Mouse (Mus musculus) testis, postnatal 10 days (tissue): ENCODE data around the gene Nrp2.
A peak's percentile ranks its signal among the peaks of the same experiment; 100 is the strongest.

ENCODE experiments used
- DNase-seq: peaks from one replicate; pipeline ENCODE4 v3.0.0; 2021; ENCODE audit warnings: low spot score

The Nrp2 gene

DNA sequence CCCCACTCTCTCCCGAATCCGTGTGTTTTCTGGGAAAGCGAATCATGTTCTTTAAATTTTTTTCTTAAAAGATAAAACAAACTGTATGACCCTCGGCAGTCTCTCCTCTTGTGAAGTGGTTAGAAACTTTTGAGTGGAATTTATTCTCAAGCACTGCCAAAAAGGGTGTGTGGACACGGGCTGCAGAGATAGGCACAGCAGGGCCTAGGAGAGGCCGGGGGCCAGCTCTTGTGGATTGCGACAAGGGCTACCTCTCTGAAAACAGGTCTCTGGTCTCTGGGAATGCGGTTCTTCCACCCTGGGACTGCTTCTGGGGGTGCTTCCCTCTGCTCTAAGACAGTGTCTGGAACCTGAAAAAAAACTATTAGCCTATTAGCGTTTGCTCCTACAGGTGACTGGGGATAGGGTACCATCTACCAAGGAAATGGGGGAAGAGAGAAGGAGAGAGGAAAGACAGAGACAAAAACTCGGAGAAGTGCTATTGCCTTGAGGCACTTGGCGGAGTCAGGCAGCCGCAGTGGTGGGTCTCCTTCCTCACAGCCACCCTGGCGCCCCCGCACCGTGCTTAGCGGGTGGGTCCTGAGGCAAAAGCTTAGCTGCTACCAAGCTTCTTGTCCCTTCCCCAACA, 1.9 kb downstream of the Nrp2 start:
- no peak for DNase-seq

DNA sequence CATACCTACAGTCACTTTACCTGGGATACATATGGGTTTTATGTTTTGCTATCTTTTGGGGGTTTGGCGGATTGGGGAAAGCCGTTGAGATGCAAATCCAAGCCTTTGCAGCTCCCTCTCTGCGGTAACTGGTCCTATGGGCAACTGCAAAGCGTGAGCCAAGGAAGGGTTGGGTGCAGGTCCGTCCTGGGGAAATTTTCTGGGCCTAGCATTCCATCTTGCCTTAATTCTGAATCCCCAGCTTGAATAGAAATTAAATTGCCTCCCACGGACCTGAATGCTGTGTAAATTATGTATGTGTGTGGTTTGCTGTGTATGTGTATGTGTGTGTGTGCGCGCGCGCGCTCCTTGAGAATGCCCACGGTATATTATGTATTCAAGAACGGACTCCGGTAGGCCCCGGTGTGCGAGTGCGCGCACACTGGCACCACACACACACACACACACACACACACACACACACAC, 2.5 kb downstream of the Nrp2 start:
- no peak for DNase-seq

DNA sequence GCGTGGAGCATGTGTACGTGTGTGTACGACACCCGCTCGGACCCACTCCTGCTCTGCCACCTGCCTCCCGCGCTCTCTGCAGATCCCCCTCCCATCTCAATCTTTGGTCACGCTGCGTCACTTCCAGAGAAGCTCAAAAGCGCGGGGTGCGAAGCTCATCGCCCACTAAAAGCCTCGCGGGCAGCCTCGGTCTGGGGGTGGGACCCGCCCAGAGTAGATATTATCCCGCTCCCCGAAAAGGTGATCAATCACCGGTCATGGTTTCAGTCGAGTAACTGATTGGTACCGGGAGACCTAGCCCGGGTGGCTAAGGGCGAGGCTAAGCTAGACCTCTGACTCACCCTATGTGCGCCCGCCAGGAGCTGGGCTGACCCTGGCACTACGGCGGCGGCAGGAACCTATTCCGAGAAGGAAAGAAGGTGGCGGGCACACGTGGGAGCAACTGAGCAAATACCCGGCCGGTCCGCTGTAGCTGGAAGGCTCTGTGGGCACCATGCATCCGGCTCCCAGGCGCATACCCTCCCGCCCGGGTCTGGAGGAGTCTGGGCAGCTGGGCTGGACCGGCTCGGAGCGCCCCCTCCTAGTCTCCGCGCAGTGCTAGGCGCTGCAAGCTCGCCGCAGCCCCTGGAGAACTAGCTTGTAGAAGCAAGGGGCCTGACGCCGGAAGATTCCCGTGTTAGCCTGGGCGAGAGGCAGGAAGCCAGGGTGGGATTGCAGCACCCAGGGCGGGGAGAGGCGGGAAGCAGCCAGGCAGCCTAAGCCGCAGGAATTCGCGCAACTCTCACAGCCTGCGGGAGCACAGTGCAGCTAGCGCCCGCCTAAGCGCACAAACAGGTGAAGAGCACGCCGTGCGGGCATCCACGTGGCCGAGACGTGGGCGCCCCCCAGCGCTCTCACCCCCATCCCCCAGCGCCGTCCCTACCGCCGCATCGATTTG, 3.3 kb downstream of the Nrp2 start:
- DNase-seq = peak; percentile 58

DNA sequence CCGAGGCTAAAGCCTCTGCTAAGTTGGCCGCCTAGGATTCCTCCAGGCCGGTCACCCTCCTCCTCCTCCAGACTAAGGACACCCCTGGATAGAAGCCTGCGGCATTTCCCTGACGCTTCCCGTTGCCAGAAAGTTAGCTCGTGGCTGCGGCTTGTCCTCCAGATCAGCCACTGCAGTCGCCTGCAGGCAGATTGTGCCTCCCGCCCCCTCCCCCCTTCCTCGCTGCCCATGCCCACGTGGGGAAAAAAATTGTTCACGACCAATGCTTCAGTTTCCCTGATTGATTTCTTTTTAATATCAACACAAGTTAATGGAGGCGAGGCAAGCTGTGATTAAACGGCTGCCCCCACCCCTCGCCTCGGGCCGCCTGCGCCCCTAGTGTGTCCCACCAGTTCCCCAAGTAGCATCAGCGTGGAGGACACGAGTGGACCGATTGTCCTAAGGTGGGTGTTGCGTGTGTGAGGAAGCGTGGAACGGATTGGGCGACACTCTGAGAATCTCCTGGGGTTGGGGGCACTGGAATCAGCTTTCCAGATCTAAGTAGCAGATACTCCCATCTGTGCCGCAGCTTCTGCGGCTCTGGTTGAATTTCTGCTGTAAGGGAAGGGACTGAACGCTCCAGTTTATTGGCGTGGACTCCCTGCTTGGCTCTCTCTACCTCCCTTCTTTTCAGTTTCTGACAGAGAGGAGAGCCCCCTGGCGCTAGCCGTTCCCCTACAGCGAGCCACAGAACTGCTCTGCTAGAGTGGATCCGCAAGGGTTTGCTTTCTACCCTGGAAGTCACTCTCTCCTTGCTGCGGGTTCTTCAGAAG, 4.2 kb downstream of the Nrp2 start:
- DNase-seq = peak; percentile 72

DNA sequence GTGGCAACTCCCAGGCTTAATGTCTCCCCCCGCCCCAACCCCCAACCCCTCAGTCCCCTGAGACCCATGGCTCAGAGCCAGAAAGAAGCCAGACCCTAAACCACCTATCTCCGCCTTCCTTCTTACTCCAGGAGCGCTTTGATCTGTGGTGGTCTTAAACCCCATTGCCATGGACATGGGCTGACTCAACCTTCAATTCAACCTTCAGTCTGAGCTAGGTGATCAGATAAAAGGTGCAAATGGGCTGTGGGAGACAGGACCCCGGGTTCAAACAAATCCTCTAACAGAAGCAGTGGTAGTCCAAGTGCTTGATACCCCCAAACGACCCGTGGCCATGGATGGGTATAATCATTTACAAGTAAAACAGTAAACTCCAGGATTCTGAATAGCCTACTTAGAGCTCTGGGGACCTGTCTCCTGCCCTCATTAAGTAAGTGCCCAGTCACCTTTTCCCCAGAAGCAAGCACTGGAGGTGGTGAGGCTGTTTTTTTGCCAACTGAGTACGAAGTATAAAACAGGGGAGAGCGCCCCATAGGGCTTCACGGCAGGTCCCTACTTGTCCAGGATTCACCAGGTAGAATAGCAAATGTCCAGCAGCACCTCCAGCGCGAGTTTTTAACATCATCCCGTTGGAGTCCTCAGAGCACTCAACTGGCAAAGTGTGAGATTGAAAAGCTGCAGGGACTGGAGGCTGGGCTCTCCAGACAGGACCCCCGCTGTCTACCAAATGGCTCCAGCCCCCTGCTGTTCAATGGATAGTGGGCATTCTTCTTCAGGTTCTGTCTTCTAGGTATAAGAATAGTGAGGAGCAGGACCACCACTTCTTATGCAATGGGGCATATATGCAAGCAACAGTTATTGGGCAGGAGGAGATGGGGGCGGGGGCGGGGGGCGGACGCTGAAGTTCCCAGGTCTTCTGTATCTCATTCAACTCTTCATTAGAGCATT, 5.1 kb downstream of the Nrp2 start:
- DNase-seq = no peak

DNA sequence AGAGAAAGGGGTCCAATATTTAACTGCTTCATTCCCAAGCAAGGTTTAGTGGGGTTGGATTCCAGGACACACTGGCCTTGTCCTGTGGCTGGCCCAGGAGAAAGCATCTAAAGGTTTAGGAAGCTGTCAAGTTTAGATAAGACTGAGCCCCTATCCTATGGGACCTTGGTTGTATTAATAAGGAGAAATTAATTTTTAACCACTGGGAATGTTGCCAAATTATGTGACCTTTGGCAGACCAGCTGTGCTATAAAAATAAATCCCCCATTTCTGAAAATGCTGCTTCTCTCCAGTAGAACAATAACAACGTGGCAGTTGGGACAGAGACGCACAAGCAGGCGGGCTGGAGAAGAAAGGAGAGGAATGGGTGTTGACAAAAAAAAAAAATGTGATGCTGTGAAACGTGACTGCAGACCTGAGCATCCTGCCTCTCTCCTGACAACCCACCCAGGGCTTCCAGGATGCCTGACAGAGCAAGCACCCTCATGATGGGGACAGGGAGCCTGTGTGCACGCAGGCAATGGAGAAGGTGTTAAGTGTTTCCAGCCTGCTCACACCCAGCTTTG, 6.8 kb downstream of the Nrp2 start:
- DNase-seq = no peak

DNA sequence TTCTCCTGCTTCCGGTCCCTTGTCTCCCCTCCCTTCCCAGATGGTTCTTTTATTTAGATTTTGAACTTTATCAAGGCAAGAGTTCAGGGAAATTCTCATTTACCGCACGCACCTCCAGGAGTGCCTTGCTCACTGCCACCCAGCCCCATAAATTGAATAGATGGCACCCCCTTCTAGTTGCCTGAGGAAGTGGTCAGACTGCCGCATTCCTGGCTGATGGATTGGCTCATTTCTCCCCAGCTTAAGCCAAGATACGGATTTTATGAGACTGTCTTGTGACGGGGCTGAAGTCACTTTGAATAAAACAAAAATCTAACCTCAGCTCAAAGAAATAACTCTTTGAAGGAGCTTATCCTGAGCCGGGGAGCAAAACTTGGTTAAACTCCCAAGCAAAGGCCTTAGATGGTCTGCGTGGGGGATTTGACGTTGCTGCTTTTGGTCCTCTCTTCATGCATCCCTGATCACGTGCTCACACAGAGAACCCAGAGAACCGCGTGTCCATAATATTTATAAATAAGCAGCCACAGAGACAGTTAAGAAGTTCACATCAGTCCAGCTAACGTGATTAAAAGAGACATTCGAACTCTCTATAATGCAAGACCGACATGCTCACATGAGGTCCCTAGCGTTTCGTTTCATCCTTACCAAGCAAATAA, 10.1 kb downstream of the Nrp2 start:
- DNase-seq = no peak

DNA sequence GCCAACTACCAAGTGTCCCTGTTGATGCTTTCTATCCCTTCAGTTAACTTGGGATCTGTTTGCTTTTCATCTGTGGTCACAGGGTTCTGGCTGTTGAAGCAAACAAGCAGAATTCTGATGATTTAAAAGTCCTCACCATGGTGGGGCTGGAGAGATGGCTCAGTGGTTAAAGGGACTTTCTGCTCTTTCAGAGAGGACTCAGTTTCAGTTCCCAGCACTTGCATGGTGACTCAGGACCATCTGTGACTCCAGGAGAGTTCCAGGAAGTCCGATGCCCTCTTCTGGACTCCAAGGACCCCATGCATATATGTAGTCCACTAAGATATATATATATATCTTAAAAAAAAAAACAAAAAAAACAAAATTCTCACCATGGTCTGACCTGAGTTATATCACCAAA, 11.9 kb downstream of the Nrp2 start:
- no peak for DNase-seq

DNA sequence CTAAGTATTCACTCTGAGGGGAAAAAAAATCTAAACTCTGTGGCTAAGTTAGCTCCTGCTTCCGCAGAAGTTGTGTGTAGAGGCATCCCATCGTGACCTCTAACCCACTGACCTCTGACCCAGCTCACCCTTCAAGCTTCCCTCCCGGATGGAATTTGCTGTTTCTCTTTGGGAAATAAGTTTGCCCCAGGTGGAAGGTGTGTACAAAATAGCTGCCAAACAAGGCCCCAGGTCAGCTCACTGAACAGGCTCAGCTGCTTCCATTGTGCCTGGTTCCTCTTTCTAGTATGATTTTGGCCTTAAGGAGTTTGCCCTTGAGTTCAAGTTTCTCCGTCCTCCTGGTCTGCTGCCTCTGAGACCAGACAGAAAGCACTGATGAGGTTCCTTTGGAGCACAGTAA, 12.6 kb downstream of the Nrp2 start:
- DNase-seq = no peak

DNA sequence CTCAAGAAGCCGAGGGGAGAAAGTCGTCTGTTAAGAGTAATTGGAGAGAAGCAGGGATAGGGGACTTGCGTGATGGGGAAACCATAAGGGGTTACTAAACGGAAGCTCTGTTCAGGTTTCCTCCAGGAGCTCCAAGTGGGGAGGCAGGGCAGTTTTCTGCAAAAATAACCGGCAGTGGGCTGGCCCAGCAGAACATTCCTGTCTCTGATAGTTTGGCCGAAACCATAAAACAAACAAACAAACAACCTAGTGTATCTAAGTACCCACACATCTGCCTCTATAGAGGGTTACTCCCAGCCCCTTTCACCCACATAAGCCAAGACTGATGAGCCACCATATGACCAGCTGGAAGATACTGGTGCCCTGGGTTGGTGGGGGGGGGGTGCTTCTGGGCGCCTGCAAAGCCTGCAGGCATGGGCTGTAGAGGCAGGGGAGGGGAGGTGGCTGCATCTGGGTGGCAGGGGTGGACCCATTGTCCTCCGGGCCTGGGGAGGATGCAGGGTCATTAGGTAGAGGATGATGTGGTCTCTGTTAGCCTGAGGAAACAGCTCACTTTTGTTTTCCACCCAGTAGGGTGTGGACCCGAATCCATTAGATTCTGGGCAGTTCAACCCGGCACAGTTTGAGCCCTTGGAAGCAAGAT, 13.9 kb downstream of the Nrp2 start:
- no peak for DNase-seq

DNA sequence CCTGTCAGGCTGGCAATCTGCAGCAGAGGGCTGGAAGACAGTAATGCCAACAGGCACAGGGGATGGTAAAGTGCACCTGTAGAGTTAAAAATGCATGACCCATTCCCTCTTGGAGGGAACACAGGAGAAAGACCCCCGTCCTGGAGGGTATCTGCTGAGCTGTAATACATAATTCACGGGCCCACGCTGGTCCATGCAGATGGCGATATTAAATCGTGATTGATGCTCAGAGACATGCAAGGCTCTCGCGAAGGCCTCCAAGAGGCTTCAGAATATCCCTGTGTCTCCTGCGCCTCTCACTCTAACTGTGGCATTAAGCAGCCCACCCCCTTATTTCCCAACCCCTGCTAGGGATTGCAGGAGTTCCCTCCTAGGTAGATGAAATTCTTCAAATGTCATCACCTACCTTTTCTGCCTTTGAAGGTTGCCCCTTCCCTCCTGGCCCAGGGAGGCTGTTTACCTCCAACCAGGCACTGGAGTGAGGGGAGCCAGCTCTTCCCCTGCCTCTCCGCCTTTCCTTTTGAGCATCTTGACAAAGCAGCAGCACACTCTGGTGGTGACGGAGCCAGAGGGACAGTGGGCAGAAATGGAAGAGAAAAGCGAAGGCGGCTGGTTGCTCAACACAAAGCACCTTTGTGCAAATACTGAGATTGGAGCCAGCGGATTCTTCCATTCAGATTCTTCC, 14.6 kb downstream of the Nrp2 start:
- DNase-seq = no peak

DNA sequence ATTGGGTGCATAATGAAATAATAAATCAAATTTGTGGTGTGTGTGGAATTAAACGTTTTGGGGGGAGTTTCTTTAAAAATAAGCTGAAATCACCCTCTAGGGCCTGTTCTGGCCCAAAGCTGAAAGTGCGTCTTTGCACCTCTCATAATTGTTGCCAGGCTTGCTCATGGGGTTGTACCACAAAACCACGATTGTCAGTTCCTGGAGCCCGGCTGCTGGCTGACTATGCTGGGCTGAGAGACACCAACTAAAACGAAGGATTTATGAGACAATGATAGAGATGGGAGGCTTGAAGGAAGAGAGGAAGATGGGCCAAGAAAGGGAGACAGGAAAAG, 15.1 kb downstream of the Nrp2 start:
- DNase-seq = no peak

DNA sequence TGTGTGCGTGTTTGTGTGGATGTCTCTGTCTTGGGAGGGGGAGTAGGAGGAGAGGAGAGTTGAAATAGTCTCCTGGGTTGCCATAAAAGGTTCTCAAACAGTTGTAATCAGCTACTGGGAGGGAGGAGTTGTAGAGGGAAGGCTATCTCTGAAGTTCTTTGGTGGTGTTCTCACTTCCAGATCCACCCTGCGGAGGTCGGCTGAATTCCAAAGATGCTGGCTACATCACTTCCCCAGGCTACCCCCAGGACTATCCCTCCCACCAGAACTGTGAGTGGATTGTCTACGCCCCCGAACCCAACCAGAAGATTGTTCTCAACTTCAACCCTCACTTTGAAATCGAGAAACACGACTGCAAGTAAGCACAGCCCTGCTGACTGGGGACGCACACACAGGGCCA, 15.7 kb downstream of the Nrp2 start:
- DNase-seq = no peak

DNA sequence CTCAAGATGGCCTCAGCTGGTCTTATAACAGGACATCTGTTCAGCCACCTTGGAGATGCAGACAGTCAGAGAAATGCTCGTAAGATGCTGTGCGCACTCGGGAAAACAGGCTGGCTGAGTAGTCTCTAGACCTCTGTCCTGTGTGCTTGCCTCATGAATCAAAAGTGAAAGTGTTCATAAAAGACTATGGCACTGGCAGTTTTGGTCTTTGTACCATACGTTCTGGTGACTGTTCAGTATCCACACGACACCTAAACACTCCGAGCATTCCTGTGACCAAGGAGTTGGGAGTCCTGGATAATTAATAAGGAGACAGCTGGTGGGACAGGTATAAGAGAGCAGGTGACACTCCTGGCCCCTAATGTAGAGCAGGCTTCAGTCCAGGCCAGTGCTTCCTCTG, 16.7 kb downstream of the Nrp2 start:
- no peak for DNase-seq

DNA sequence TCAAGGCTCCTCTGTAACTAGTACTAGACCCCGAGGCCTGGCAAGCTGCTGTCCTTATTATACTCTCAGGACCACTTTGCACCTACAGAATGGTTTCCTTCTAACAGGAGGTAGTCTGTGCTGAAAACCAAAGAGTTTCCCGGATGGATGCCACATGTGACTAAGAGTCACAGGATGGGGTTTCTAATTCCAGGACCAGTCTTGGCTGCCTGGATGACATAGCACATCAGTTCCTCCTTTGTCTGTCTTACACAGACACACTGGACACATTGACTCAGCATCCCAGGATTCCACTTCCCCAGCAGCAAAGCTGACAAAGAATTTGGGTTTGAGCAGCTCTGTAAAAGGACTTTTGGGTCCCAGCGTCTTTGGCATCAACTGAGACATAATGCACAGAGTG, 17.1 kb downstream of the Nrp2 start:
- no peak for DNase-seq

DNA sequence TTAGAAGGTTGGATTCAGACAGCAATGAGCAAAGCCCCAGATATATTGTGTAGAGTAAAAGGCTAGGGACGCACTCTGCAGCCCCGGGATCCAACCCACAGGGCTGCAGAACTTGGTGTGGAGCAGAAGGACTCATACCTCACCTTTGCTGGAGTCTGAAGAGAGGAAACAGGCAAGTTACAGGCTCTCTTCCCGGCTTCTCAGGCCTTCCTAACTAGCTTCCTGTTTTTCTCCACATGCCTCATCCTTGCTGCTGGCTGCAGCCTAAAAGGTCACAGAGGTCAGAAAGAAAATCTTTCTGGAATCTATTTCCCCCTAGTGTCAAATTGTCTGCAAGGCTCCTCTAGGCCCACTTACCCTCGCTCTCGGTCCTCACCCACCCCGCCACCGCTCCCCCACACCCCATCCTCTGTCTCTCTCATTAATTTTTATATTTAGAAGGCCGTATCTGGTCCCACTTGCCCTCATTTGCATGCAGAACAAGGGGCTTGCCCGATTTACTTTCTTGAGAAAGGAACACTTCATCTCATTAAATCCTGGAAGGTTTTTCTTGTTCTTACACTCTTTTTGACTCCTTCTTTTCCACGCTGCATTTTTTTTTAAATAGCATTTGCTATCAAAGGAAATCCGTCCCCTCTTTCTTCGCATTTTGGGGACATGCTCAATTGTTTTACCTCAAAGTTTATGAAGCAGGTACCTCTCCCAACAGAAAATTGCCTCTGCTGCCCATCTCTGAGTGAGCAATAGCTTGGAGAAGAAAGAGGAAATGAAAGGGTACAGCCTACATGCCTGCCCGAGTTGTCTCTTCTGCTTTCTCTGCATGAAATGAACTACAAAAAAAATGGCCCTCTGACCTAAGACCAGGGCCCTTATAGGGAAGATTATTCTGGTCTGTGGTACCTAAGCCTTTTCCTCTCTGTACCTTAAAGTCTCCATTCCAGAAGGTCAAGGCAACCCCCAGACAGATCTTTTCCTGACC, 17.9 kb downstream of the Nrp2 start:
- no peak for DNase-seq

DNA sequence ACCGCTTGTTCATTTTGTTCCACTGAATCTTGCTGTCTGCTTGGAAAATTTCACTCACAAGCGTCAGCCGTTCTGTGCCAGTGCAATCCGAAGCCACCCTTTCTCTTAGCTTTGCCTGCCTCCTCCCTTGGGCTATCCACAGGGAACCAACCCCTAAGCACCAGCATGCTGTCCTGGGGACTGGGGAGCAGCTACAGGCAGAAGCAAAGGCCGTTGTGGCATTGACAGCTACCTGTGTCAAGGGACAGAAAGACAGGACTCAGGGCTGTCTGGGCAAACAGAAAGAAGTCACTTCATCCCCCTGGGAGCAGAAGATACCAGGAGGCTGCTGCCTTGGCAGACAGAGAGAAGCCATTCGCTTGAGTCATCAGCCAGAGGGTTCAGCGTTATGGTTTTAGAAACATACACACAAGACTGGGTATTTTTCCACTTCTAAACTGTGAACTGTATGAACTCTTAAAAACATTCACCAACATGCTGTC, 18.7 kb downstream of the Nrp2 start:
- no peak for DNase-seq

DNA sequence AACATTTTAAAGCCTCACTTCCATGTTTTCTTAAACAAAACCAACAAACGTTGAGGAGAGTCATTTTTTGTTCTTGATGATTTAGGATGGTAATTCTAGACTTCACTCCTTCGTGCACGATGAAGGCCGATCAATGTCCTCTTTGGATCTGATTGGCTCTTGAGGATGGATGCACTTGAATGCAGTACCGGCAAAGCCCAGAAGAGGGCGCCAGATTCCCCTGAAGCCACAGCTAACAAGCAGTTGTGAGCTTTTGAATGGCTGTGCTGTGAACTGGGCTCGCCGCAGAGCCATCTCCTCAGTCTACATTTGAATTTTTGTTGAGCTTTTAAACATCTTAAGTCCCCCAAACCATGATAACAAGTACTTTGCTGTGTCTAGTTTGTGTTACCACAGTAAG, 19.4 kb downstream of the Nrp2 start:
- peak; percentile 59 for DNase-seq
